Mouse (Mus musculus) CH12.LX (cell line): ENCODE measurements around the gene Zeb2. TPM values are rescaled to one million over a fixed set of nuclear protein-coding genes. Genes with fewer than 3 reads are reported as not detected.
A peak's percentile ranks its signal among the peaks of the same experiment; 100 is the strongest.

Experiments
- DNase-seq: peaks from one replicate; pipeline ENCODE4 v3.0.0-alpha.2; 2013; ENCODE audit errors: extremely low read depth
- H3K27ac ChIP-seq: 2 replicates; pipeline ENCODE4 v1.5.1; 2012; ENCODE audit warnings: low read depth, mild to moderate bottlenecking, control low read depth, moderate library complexity; ENCODE audit not compliant: insufficient read depth
- H3K27me3 ChIP-seq: replicated peaks from 2 replicates; pipeline ENCODE3; 2012; ENCODE audit warnings: inconsistent platforms
- H3K36me3 ChIP-seq, 2 experiments: replicated peaks in 1 of 2; 2 replicates each; pipeline versions ENCODE3 to v1.6.1; 2012; ENCODE audit warnings: inconsistent platforms in 1 of 2, low read length in 1 of 2, mild to moderate bottlenecking in 1 of 2, mixed read lengths in 1 of 2, moderate library complexity in 1 of 2; ENCODE audit not compliant: control insufficient read depth in 1 of 2, insufficient read depth in 1 of 2
- H3K4me1 ChIP-seq, 2 experiments: 2 replicates each; pipeline ENCODE4 v1.6.1; 2012; ENCODE audit warnings: inconsistent platforms in 1 of 2, moderate library complexity in 1 of 2; ENCODE audit not compliant: insufficient read depth in 2 of 2, control insufficient read depth in 1 of 2
- H3K4me2 ChIP-seq: 2 replicates; pipeline ENCODE4 v1.6.1; 2012; ENCODE audit warnings: low read depth, mild to moderate bottlenecking, control low read depth; ENCODE audit not compliant: poor library complexity, insufficient read depth, severe bottlenecking
- H3K4me3 ChIP-seq, 3 experiments: fragments of 150-350 bp in 1 of 3; sonication (generic) in 1 of 3; replicated peaks in 1 of 3; 2 replicates each; pipeline versions ENCODE3 to v1.5.1; 2011 to 2012; ENCODE audit warnings: low read depth in 2 of 3, low read length in 2 of 3, mild to moderate bottlenecking in 2 of 3, moderate library complexity in 2 of 3, control low read depth in 1 of 3, improper control_type of control experiment in 1 of 3, inconsistent platforms in 1 of 3, mixed read lengths in 1 of 3; ENCODE audit not compliant: poor library complexity in 1 of 3
- H3K79me2 ChIP-seq: replicated peaks from 2 replicates; pipeline ENCODE4 v1.6.1; 2012; ENCODE audit warnings: mild to moderate bottlenecking, moderate library complexity; ENCODE audit not compliant: control insufficient read depth, poor library complexity, insufficient read depth, severe bottlenecking; ENCODE audit errors: extremely low read depth
- H3K9ac ChIP-seq: 2 replicates; pipeline ENCODE4 v1.6.1; 2012; ENCODE audit warnings: low read depth, mild to moderate bottlenecking, control low read depth, moderate library complexity; ENCODE audit not compliant: insufficient read depth
- H3K9me3 ChIP-seq: replicated peaks from 2 replicates; pipeline ENCODE3; 2012; ENCODE audit warnings: low read length, inconsistent platforms, mixed read lengths
- BHLHE40 ChIP-seq: IDR thresholded peaks from 2 replicates; pipeline ENCODE4 v1.6.1; 2011; ENCODE audit warnings: mild to moderate bottlenecking, low read depth, low read length, improper control_type of control experiment
- CHD1 ChIP-seq: IDR thresholded peaks from 2 replicates; pipeline ENCODE4 v1.6.1; 2012; ENCODE audit warnings: low read depth, low read length, improper control_type of control experiment, inconsistent platforms
- EP300 ChIP-seq: IDR thresholded peaks from 2 replicates; pipeline ENCODE4 v1.6.1; 2011; ENCODE audit warnings: low read length, improper control_type of control experiment
- ETS1 ChIP-seq: conservative IDR thresholded peaks from 2 replicates; pipeline ENCODE4 v1.6.1; 2012; ENCODE audit warnings: low read depth, mild to moderate bottlenecking, inconsistent platforms, low read length, improper control_type of control experiment, moderate library complexity
- GABPA ChIP-seq: IDR thresholded peaks from 2 replicates; pipeline ENCODE4 v1.6.1; 2012; ENCODE audit warnings: low read depth, low read length, improper control_type of control experiment, inconsistent platforms; ENCODE audit not compliant: insufficient replicate concordance
- HCFC1 ChIP-seq: IDR thresholded peaks from 2 replicates; pipeline ENCODE4 v1.6.1; 2012; ENCODE audit warnings: low read depth, mild to moderate bottlenecking, inconsistent platforms, low read length, improper control_type of control experiment
- MEF2A ChIP-seq: IDR thresholded peaks from 2 replicates; pipeline ENCODE4 v1.6.1; 2014; ENCODE audit warnings: low read depth, mild to moderate bottlenecking, inconsistent platforms, low read length, improper control_type of control experiment, borderline replicate concordance
- RAD21 ChIP-seq: IDR thresholded peaks from 2 replicates; pipeline ENCODE4 v1.6.1; 2011; ENCODE audit warnings: low read depth, mild to moderate bottlenecking, low read length, improper control_type of control experiment, moderate library complexity
- USF1 ChIP-seq: IDR thresholded peaks from 2 replicates; pipeline ENCODE4 v1.6.1; 2014; ENCODE audit warnings: low read depth, mild to moderate bottlenecking, inconsistent platforms, low read length, improper control_type of control experiment
- ZC3H11A ChIP-seq: IDR thresholded peaks from 2 replicates; pipeline ENCODE4 v1.6.1; 2012; ENCODE audit warnings: low read depth, mild to moderate bottlenecking, inconsistent platforms, low read length, improper control_type of control experiment
- ZMIZ1 ChIP-seq: IDR thresholded peaks from 2 replicates; pipeline ENCODE4 v1.6.1; 2012; ENCODE audit warnings: low read depth, mild to moderate bottlenecking, inconsistent platforms, low read length, improper control_type of control experiment
- ZNF384 ChIP-seq: IDR thresholded peaks from 2 replicates; pipeline ENCODE4 v1.6.1; 2012; ENCODE audit warnings: low read depth, low read length, improper control_type of control experiment, inconsistent platforms
- dilution Hi-C: fragments of 300-500 bp; cut with MboI; formaldehyde crosslinking; loops from 2 replicates; pipeline ENCODE4 v1.14.3; 2020; ENCODE audit warnings: low sequenced_read_pairs; ENCODE audit not compliant: extremely low pct_unique_long_range_greater_than_20kb, extremely low pct_ligation_motif_present
- in situ Hi-C: fragments of 300-500 bp; cut with MboI; formaldehyde crosslinking; loops from 3 replicates; pipeline ENCODE4 v1.14.3; 2019; ENCODE audit warnings: low sequenced_read_pairs, low pct_ligation_motif_present, low pct_unique_long_range_greater_than_20kb, mixed read lengths
- polyA plus RNA-seq: library from polyadenylated mRNA; unstranded; fragments of >175 nt; gene quantifications from 2 replicates; pipeline ENCODE4 v1.2.1, GENCODE M21; 2012; ENCODE audit warnings: low read depth; ENCODE audit not compliant: insufficient read length
- total RNA-seq, 2 experiments: library from RNA; depleted of rRNA; stranded (reverse); fragments of 300-350 nt in 1 of 2; fragments of >200 nt in 1 of 2; gene quantifications; 2 replicates each; pipeline ENCODE4 v1.2.3; 2012 to 2014

Gene Zeb2
- total and polyA plus RNA-seq, 3 experiments = 12.9 to 25.8 (median 20.8) TPM

- in situ Hi-C loops = no loop called here
- H3K36me3 ChIP-seq = peaks cover 11 to 69% of the 10 kb centered on the region in 2 experiments
- dilution Hi-C loops = no loop called here
- H3K4me1 ChIP-seq = peaks cover 24 to 84% of the 10 kb centered on the region in 2 experiments
- no peak overlapping the region for H3K27ac ChIP-seq
- H3K4me3 ChIP-seq = no peak overlapping the region
- no peaks in the 10 kb centered on the region for H3K9me3 ChIP-seq
- no peaks in the 10 kb centered on the region for H3K27me3 ChIP-seq
- H3K79me2 ChIP-seq = peaks cover 61% of the 10 kb centered on the region
- no peak overlapping the region for H3K4me2 ChIP-seq
- DNase-seq = no peak
- TF ChIP-seq GABPA (no peak), CHD1 (no peak), MEF2A (no peak), ZC3H11A (no peak), ZMIZ1 (no peak), BHLHE40 (0 out of 2 replicates have a peak, but pooled peaks have one; percentile 30), USF1 (no peak)
- no peak overlapping the region for H3K9ac ChIP-seq
Measured at GRCm38 (mm10) chr2:45060768-45061167, 56.4 kb downstream of the Zeb2 start.

GRCm38 (mm10) chr2:45060202-45060601 is 57.0 kb downstream of the Zeb2 start:
- Histone ChIP-seq H3K36me3 (peaks cover 10 to 64% of the 10 kb centered on the region in 2 experiments), H3K9me3 (no peaks in the 10 kb centered on the region), H3K27me3 (no peaks in the 10 kb centered on the region), H3K79me2 (peaks cover 66% of the 10 kb centered on the region), H3K4me1 (peaks cover 24 to 89% of the 10 kb centered on the region in 2 experiments), H3K4me2 (0 out of 2 replicates have a peak overlapping the region, but pooled peaks have one; percentile 33), H3K4me3 (no peak overlapping the region), H3K9ac (no peak overlapping the region), H3K27ac (no peak overlapping the region)
- TF ChIP-seq ETS1 (no peak), ZNF384 (no peak), RAD21 (no peak)
- DNase-seq = no peak
- in situ Hi-C loops = no loop called here
- dilution Hi-C loops = no loop called here

- H3K9ac ChIP-seq = no peak overlapping the region
- peaks cover 64% of the 10 kb centered on the region for H3K79me2 ChIP-seq
- in situ Hi-C loops = no loop called here
- TF ChIP-seq EP300 (peak; percentile 57; the same call in 1 of the 2 replicates), HCFC1 (no peak), ETS1 (0 out of 2 replicates have a peak, but pooled peaks have one; percentile 23), BHLHE40 (peak; percentile 90)
- peaks cover 6 to 58% of the 10 kb centered on the region in 2 experiments for H3K36me3 ChIP-seq
- no peaks in the 10 kb centered on the region for H3K9me3 ChIP-seq
- no peak overlapping the region for H3K27ac ChIP-seq
- no peaks in the 10 kb centered on the region for H3K27me3 ChIP-seq
- DNase-seq = no peak
- dilution Hi-C loops = no loop called here
- peaks cover 26 to 93% of the 10 kb centered on the region in 2 experiments for H3K4me1 ChIP-seq
- no peak overlapping the region for H3K4me3 ChIP-seq
- 0 out of 2 replicates have a peak overlapping the region, but pooled peaks have one; percentile 33 for H3K4me2 ChIP-seq
Measured at GRCm38 (mm10) chr2:45059599-45059998, 57.6 kb downstream of the Zeb2 start.
